Mouse (Mus musculus) spleen, adult 12 weeks (tissue): ENCODE measurements around the gene Hspa14.
A peak's percentile ranks its signal among the peaks of the same experiment; 100 is the strongest.

ENCODE experiments used
- DNase-seq: peaks from one replicate; pipeline ENCODE4 v3.0.0; 2022; ENCODE audit warnings: low spot score

Hspa14 gene

DNA sequence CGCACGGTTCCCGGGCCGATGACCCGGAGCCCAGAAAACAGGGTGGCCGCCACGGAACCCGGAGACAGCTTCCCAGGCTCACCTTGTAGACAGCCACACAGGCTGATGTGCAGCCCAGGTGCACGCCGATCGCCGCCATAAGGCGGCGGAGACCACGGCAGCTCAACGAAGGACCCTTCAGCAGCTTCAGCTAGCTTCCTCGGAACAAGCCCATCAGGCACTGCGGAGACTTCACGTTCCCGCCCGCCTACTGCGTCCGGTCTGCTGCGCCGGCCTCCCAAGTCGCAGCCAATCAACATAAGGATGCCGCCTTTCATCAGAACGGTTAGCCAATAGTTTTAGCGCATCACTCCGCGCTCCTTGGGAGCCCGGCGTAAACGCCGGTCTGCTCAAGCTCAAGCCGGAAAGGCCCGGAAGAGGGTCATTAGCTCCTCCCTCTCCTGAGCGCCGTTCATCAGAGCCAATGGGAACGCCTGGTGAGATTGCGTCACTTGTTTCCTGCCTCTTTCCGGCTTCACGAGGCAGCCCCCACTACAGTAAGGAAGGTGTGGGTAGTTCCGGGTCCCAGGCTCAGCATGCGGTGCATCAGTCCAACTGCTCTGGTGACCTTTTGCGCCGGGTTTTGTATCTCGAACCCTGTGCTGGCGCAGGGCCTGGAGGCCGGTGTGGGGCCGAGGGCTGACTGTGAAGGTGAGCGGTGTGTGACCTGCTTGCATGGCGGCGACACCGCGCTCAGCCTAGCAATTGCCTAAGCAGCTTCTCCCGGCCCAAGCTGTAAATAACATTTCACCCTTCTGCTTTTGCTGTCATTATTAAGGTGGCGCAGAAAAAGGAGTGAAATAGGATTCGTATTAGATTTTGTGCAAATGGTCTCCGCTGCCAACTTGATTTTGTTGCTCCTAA is at the start of gene Hspa14, which contains the start of the genes Gm45902 and Cdnf:
Hspa14 (minus strand) TSS at position 263 of the 903 bp plus-strand sequence.
Gm45902 (minus strand) TSS at position 239 of the 903 bp plus-strand sequence.
Cdnf (plus strand) TSS at position 479 of the 903 bp plus-strand sequence.
- peak; percentile 94 for DNase-seq

DNA sequence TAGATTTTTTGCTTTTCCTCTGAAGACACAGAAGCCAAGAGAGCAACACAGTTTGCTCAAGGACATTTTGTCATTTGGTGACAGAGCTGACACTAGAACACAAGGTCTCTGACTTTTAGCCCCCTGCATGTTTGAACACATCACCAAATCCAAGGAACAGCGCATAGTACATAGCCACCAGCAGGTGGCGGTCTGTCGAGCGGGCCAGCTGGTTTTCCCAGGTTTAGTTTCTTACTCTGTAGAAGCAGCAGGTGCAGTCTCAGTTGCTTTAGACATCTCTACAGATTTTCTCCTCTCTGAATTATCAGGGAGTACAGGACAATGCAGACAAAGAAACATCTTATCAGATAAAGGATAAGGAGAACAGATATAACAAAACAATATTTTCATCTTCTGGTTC is 34.0 kb upstream of the Hspa14 start:
- DNase-seq = peak; percentile 11

DNA sequence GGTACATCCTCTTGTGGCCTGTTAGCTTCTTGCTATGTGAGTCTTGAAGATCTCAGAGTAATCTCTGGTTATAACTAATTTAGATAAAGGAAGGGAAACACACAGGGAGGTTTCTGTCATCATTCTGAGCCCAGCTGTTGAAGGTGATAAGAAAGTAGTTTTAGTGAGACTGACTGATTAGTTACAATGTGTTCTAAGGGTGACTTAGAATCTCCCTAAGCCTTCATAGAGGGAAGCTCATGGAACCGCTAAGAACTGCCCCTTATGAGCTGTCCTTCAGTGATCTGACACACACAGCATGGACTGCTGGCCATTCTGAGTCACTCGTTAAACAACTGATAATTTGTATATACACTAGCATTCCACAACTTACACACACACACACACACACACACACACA is 33.4 kb upstream of the Hspa14 start:
- no peak for DNase-seq

DNA sequence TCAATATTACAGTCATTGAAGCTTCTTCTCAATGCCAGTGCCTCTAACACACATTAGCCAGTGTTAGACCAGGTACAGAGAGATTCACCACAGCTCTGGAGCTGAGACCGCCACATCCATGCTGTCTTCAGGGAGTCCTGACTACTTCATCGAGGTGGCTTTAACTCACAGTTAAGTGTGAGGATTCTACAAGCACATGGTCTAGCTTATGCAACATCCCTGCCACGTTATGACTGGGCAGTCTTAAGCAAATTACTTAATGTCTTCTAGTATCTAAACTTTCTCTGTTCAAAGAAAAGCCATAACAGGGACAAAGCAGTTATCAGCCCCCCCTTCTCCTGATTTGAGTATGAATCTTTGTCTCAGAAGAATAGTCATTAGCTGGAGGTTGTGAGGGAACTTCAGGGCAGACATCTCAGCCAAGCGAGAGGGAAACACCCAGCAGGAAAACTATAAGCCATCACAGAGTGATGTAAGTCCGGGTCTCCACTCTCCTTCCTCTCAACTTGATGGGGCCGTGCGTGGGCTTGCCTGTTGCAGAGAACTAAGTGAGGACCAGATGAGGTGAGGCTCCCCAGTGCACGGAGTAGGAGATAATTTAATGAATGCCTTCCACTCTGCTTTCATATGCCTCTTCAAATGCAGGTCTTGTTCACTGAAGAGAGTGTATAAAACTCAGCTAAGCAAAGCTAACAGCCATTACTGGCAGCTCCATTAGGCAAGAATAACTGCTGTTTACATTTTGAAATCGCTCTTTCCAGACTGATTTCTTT is 28.9 kb upstream of the Hspa14 start:
- no peak for DNase-seq

DNA sequence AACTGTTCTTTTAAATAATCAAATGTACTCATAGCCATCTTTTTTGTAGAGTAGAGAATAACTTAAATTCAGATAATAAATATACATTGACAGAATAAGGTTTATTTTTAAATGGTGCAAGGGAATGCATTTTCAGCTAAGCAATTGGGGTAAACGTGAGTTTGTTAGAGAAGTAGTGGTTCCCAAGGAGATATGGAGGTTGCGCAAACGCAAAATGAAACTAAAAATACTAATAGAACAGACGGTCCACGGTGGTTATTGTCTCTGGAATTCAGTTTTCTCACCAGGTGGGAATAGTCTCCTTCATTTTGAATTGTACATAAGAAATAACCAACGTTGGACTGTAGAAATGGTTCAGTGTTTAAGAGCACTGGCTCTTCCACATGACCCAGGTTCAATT is 13.7 kb upstream of the Hspa14 start:
- DNase-seq = no peak

DNA sequence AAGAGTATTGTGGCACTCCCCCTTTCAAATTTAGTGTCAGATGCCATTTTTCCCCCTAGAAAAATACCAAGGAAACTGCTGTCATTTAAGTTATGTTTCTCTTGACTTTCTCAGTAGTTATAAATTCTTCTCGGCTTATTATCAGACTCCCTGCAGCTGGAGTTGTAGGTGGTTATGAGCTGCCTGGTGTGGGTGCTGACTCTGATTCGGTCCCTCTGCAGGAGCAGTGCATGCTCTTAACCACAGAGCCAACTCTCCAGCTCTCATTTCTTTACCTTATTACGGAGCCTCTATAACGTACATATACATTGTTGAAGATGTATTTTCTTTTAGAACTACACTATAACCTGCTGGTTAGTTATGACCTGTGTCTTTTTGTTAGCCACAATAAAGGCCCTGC is 9.9 kb upstream of the Hspa14 start:
- DNase-seq = no peak

DNA sequence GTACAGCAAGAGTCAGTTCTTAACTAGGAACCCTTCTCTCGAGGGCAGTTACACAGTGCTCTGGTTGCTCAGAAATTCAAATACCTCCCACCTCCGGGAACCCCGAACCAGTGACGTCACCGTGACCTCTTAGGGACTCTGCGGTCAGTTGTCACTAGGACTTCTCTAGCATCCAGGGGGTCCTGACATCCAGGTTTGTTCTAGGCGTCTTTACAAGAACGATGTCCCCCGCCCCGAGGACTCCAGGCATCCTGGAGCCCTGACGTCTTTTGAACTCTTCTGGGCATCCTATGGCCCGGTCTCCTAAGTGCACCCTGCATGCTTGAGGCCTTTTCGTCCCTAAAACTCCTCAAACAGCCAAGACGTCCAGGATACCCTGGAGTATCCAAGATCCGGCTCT is 538 bp downstream of the Hspa14 start:
- no peak for DNase-seq

DNA sequence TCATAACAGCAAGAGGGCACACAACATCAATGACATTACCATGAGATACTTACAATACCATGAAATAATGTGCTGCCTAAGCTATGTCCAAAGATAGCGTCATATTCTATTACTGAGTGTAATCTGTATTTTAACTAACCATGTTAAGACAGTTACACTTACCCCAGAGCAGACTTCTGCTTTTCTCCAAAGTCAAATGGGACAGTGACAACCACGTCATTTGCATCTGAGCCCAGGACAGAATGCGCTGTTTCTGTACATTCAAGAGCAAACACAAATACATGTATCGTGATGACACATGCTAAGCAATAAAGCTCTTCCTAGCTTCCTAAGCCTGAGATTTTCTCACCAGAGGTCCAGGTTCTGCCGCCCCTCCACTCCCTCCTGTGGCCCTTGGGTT is 11.7 kb downstream of the Hspa14 start:
- DNase-seq = no peak

DNA sequence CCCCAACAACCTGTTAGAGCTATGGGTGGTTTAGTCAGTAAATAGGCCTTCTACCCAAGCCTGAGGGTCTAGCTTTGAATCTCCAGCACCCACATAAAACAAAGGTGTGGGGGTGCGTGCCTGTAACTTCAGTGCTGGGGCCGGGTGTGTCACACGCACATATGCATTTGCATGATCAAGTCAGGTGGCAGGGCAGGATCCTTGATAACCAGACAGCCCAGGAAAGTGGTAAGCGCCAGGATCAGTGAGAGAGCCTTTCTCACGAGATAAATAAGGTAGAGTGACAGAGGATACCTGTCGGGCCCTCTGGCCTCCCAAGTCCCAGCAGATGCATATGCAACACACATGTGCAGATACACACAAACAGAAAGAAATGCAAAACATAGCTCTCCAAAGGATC is 13.1 kb downstream of the Hspa14 start:
- no peak for DNase-seq

DNA sequence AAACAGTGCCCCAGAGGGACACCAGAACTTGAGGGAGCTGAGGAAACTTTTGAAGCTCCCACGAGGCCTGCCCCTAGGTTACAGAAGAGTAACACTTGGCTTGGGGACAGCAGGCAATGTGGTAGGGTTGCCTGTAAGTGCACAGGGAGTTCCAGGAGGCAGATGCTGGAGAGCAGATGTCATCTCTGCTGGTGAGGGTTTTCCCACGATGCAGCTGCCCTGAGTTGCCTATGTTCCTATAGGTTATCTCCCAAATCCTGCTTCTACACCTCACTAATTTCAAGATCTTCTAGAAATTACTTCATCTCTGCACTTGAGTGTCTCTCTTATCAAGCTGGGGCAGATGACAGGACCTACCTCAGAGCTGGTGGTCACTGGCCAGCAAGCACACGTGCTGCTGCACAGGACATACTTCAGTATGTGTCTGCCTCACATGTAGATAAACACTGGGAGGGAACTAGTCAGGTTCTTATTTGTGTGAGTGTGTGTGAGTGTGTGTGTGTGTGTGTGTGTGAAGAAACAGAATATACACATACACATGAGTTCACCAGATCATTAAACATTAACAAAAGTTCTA is 18.7 kb downstream of the Hspa14 start:
- DNase-seq = no peak

DNA sequence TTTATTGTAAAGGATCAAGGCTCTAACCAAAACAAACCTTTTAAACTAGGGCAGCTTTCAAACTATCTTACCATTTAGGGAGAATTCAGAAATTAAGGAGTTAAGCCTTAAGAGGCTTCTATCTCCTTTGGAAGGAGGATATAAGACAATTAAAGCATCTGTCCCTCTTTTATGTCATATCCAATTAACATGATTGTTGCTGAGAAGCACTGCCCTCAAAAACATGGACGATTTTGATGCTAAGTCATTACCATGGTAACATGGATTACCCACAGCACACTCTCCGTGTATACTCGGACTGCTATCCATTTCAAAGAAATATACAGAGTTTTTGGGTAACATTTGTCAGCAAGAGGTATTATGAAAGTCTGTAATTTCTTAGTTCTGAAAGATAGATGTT is 22.8 kb downstream of the Hspa14 start:
- DNase-seq = no peak

DNA sequence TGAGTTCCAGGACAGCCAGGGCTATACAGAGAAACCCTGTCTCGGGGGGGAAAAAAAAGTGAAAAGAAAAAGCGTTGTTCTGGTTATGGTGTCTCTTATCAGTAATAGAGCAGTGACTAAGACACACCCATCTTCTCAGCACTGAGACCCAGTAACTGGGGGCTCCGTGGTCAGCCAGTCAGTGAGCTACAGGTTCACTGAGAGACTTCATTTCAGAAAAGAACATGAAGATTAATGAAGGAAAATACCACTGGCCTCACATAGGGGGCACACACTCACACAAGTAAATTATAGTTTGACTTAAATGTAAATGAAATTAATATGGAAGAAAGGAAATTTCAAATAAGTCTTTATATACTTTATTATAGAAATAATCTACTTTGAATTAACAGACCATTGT is 32.4 kb downstream of the Hspa14 start:
- DNase-seq = no peak

DNA sequence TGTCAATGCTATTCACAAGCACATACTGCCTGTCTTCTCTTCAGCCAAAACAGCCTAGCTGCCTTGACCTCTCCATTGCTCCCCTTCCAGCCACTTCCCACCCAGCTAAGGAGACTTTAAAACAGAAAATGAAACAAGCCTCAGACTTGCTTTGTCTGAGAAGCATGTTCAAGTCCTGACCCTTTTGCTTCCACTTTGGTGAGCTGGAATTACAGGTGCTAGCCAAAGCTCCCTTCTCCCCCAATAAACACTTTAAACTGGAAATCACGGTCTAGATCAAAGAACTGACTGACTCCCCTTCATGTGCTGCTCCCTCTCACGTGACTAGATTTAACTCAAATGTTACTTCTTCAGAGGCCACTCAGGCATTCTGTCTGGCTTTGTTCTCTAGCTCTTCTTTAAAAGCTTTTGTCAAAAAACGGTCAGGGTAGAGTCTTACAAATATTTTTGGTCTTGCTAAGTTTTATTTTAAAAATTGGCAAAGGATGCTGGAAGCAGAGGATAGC is 36.8 kb downstream of the Hspa14 start:
- DNase-seq = no peak

DNA sequence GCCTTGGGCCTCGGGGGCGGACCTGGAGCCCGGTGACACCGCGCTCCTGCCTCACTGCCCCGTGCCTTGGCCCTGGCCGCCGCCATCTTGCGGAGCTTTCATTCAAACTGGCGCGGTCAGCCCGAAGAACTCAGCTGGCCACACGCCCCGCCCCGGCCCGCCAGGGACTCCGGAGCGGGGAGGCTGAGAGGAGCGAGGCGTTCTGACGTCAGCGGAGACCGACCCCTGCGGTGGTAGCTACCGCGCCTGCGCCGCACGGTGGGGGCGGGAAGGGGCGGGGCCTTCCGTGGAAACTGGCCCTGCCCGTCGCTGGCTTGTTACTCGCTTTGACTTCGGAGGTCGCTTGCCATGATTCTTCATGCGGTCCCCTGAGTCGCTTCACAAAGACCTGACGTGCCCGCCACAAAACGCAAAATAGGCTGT is 37.7 kb downstream of the Hspa14 start, which contains the start of gene Suv39h2:
Suv39h2 (minus strand) TSS at position 171 of the 423 bp plus-strand sequence.
- peak; percentile 96 for DNase-seq

DNA sequence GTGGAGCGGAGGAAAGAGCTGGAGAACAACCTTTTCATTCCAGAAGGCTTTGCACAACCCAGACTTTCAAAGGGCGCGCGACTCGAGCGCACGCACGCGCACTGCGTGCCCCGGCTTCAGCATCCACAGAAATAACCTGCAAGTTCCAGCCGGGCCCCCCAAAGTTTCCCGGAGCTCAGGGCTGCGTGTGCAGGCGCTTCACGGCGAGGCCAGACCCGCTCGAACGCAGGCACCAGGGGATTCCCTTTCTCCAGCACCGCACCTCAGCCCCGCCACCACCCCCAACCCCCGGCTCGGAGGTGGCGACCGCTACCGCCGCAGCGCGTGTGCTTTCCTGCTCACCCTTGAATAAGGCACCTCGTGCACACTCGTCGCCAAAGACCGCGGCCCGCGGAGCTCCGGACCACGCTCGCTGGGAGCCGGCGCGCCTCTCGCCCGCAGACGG is 38.2 kb downstream of the Hspa14 start:
- DNase-seq = peak; percentile 62

DNA sequence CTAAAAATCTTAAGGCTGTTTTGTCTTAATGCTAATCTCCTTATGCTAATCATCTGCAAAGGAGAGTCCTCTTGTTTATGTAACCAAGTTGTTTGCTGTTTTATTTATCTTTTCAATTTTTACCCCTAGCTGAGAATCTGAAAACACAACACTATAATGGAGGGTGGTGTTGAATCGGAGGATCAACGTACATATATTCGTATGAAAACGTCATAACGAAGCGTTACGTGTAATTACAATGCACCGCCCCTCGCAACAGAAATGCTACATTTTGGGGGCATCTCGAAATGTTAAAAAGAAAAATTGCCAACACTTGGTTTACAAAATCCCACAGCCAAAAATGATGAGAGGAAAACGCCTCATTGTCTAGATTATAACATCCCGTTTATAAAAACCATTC is 38.7 kb downstream of the Hspa14 start:
- no peak for DNase-seq

DNA sequence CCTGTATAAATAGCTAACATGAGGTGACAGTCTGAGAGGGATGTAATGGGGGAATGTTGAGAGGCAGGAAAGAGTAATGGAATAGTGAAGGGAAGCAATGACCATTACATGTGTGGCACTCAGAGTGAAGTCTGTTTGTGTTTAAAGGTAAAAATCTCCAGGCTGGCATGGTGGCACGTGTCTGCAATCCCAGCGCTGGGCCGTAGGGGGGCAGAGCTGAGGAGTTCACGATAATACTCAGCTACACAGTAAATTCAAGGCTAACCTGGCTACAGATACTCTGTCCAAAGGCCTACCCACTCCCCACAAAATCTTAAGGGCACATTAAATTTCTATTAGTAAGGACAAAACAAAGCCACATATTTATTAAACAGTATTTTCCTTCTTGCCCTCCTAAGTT is 56.0 kb downstream of the Hspa14 start:
- DNase-seq = no peak

DNA sequence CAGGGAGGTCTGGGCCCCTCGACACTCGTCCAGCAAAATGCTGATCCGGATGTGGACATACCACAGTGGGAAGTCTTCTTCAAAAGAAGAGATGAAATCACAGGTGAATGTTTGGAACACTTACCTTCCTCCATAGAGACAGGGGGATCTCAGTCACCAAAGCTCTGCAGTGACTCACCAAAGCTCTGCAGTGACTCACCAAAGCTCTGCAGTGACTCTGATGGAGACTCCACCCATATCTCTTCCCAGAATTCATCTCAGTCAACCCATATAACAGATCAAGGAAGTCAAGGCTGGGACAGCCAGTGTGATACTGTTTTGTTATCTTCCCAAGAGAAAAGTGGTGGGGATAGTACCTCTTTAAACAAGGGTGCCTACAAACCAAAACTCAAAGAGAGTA is 59.5 kb downstream of the Hspa14 start:
- no peak for DNase-seq

DNA sequence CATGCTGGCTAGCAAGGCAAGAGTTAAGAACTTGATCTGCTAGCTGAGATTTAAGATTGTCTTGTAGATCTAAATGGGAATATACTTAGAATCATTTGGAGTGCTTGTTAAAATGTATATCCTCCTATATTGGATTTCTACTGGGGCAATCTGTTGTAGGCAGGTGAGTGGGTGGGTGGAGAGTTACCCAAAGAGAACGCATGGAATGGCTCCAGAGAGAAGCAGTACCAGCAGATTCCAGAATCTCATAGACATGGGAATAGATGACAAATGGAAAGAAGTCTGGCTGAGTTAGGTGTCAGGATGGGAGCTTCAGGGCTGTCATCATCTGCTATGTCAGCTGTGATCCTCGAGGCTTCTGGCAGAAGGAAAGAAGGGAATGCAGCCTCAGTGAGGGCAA is 63.2 kb downstream of the Hspa14 start:
- no peak for DNase-seq

DNA sequence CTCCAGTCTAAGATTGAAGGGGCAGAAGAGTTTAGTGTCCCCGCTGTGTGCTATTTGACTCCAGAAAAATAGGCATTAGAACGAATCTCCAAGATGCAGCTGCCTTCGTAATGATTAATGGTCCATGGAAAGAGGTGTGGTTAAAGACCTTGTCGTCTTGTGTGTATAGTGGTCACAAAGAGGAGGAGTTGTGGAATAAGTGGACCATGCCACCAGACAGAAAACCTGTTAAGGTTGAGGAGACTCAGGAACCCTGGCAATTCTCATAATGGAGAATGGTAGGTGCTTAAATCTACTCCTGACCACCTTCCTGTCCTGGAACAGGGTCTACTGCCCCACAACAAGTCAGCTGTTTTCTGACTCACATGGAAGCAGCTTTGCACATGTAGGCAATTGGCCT is 66.6 kb downstream of the Hspa14 start:
- DNase-seq = no peak

DNA sequence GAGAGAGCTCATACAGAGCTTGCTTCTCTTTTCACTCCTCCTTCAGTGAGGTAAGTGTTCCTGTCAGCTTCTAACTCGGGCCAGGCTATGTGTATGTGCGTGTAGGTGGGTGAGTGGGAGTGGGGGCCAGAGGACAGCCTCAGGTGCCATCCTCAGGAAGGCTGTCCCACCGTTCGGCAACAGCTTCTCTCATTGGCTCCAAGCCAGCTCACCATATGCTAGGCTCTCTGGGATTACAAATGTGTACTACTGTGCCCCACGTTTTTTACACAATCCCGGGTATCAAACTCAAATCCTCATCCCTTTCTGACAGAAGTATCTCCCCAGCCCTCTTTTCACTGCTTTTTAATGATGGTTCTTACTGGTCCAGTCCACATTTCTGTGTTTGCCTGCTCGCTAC is 68.4 kb downstream of the Hspa14 start:
- no peak for DNase-seq
